Mouse (Mus musculus) heart, embryonic 10.5 days (tissue): ENCODE results near the gene Anks4b. TPM values are rescaled to one million over a fixed set of nuclear protein-coding genes. Genes with fewer than 3 reads are reported as not detected.

Source experiments
- DNase-seq: peaks from one replicate; pipeline ENCODE4 v3.0.0-alpha.2; 2017; ENCODE audit warnings: low spot score
- H3K27ac ChIP-seq: fragments of 300-500 bp; sonication (generic); 2 replicates; pipeline ENCODE4 v1.5.1; 2016; ENCODE audit warnings: mild to moderate bottlenecking
- H3K27me3 ChIP-seq: fragments of 300-500 bp; sonication (generic); 2 replicates; pipeline ENCODE4 v1.6.1; 2016; ENCODE audit warnings: mild to moderate bottlenecking; ENCODE audit not compliant: poor library complexity, insufficient read depth, severe bottlenecking
- H3K36me3 ChIP-seq: fragments of 300-500 bp; sonication (generic); 2 replicates; pipeline ENCODE4 v1.6.1; 2016; ENCODE audit warnings: mild to moderate bottlenecking, moderate library complexity
- H3K4me1 ChIP-seq: fragments of 300-500 bp; sonication (generic); 2 replicates; pipeline ENCODE4 v1.6.1; 2016; ENCODE audit warnings: mild to moderate bottlenecking
- H3K4me3 ChIP-seq: fragments of 300-500 bp; sonication (generic); 2 replicates; pipeline ENCODE4 v1.5.1; 2016; ENCODE audit warnings: mild to moderate bottlenecking, moderate library complexity
- H3K9me3 ChIP-seq: fragments of 300-500 bp; sonication (generic); 2 replicates; pipeline ENCODE4 v1.6.1; 2016; ENCODE audit warnings: mild to moderate bottlenecking, moderate library complexity
- WGBS: fragments of 180-500 bp; shearing (Covaris S2); methylation state at CpG from one replicate; pipeline ENCODE4 v1.1.7; 2016; 5-methylcytosine and 5-hydroxymethylcytosine counted together
- polyA plus RNA-seq: library from polyadenylated mRNA; unstranded; fragments of >200 nt; fragmentation: Nextera tagmentation; extraction: Ambion mirVana; gene quantifications from 2 replicates; pipeline ENCODE4 v1.2.1, GENCODE M21; 2016

Anks4b gene
- polyA plus RNA-seq, 1 experiment from 2014 or later = 0.06 TPM

DNA sequence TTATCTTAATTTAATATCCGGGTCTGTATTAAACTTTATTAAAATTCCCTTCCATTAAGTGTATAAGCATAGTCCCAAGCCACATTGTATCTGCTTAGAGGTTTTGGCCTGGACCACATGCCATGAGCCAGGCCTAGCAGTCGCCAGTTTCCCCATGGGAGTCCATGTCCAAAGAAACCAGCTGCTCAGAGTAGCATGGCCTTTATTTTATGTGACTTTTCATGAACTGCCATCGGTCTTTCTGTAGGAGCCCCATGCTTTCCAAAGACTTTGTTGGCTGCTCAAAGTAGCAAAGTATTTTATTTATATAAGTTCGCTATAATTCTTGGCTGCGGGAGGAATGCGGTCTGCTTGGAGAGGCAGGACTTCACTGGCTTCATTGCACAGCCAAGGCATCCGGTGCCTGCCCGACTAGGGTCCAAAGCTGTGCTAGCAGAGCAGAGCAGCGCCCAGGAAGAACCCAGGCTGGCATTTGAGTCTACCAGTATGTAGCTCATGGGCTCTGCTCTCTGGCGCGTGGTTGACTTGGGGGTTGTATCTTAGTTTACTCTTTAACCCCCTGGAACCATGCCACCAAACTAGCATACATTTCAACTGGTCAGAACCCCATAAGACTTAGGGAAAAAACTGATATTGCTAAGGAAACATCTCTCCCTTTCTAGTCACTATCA lies 9.9 kb upstream of the Anks4b start:
- Histone ChIP-seq H3K9me3 (no peaks in the 10 kb centered on the region), H3K27ac (no peak overlapping the region), H3K36me3 (no peaks in the 10 kb centered on the region), H3K4me1 (no peaks in the 10 kb centered on the region), H3K27me3 (no peaks in the 10 kb centered on the region), H3K4me3 (no peak overlapping the region)
- 89% methylated on average over 11 of the region's 11 CpGs for WGBS
- DNase-seq = no peak

- no peaks in the 10 kb centered on the region for H3K27me3 ChIP-seq
- no peak overlapping the region for H3K4me3 ChIP-seq
- H3K4me1 ChIP-seq = no peaks in the 10 kb centered on the region
- no peaks in the 10 kb centered on the region for H3K9me3 ChIP-seq
- no peak for DNase-seq
- no peak overlapping the region for H3K27ac ChIP-seq
- H3K36me3 ChIP-seq = no peaks in the 10 kb centered on the region
- WGBS = 80% methylated on average over 1 of the region's 1 CpGs
Observed at GRCm38 (mm10) chr7:120172188-120172700, 1.4 kb upstream of the Anks4b start.

DNA sequence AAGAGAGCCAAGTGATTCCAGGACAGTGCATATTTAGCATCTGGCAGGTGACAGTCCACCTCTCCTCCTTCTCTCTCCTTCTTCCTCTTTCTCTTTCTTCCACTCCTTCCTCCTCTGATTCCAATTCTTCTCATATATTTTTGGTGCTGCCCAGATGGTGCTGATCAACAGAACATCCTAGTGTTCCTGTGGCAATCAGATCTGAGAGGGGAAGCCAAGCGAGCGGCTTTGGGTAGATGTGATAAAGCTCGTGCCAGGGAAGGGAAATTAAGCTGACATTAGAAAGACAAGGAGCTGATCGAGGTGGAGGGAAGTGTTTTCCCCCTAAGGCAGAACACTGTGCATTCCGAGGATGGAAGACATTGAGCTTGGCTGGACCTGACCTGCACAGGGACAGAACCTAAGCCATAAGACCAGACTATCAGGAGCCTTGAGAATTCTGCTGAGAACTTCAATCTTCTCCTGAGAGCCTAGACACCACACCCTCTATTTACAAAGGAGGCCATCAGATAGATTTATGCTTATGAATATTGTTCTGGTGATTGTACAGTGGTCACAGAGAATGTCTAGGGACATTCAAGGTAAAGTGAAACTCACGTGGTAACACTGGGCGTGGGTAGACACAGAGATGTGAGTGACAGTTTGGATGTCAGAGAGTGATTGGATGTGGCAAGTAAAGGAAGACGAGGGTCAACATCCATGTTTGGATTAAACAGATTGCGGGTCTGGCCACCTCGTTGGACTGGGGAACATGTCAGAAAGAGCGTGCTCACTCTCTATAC lies 1.3 kb downstream of the Anks4b start:
- Histone ChIP-seq H3K27me3 (no peaks in the 10 kb centered on the region), H3K27ac (no peak overlapping the region), H3K4me1 (no peaks in the 10 kb centered on the region), H3K9me3 (no peaks in the 10 kb centered on the region), H3K4me3 (no peak overlapping the region), H3K36me3 (no peaks in the 10 kb centered on the region)
- no peak for DNase-seq
- 79% methylated on average over 11 of the region's 11 CpGs for WGBS

GRCm38 (mm10) chr7:120177611-120178010 lies 4.0 kb downstream of the Anks4b start:
- Histone ChIP-seq H3K4me3 (no peak overlapping the region), H3K9me3 (no peaks in the 10 kb centered on the region), H3K27ac (no peak overlapping the region), H3K27me3 (no peaks in the 10 kb centered on the region), H3K36me3 (no peaks in the 10 kb centered on the region), H3K4me1 (no peaks in the 10 kb centered on the region)
- 83% methylated on average over 3 of the region's 3 CpGs for WGBS
- no peak for DNase-seq

GRCm38 (mm10) chr7:120178935-120179334 lies 5.3 kb downstream of the Anks4b start:
- no peaks in the 10 kb centered on the region for H3K27me3 ChIP-seq
- no peak for DNase-seq
- H3K4me1 ChIP-seq = no peaks in the 10 kb centered on the region
- H3K36me3 ChIP-seq = no peaks in the 10 kb centered on the region
- no peak overlapping the region for H3K4me3 ChIP-seq
- H3K27ac ChIP-seq = no peak overlapping the region
- H3K9me3 ChIP-seq = no peaks in the 10 kb centered on the region
- 35% methylated on average over 2 of the region's 2 CpGs for WGBS

DNA sequence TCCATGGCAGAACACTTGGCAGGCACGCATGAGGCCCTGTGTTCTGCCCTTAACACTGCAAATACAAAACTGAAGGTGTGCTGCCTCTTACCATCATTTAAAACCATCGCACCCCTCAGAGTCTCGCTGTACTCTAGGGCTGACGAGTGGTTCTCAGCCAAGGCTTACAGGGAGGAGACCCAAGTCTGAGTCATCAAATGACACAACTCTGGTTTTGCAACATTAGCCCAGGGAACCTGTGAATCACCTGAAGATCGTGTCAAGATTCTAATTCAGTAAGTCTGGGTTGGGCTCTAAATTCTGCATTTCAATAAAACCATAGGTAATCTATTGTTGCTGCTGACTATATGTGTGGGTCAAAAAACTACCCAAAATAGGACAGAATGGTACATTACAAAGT lies 6.9 kb downstream of the Anks4b start:
- no peak overlapping the region for H3K27ac ChIP-seq
- no peak overlapping the region for H3K4me3 ChIP-seq
- no peaks in the 10 kb centered on the region for H3K4me1 ChIP-seq
- DNase-seq = no peak
- no peaks in the 10 kb centered on the region for H3K27me3 ChIP-seq
- 75% methylated on average over 5 of the region's 5 CpGs for WGBS
- H3K36me3 ChIP-seq = no peaks in the 10 kb centered on the region
- no peaks in the 10 kb centered on the region for H3K9me3 ChIP-seq

- 91% methylated on average over 4 of the region's 4 CpGs for WGBS
- Histone ChIP-seq H3K27ac (no peak overlapping the region), H3K36me3 (no peaks in the 10 kb centered on the region), H3K9me3 (no peaks in the 10 kb centered on the region), H3K27me3 (no peaks in the 10 kb centered on the region), H3K4me1 (no peaks in the 10 kb centered on the region), H3K4me3 (no peak overlapping the region)
- no peak for DNase-seq
Observed at GRCm38 (mm10) chr7:120181401-120182230, 8.0 kb downstream of the Anks4b start.

- Histone ChIP-seq H3K9me3 (no peaks in the 10 kb centered on the region), H3K36me3 (no peaks in the 10 kb centered on the region), H3K27me3 (no peaks in the 10 kb centered on the region), H3K4me1 (no peaks in the 10 kb centered on the region), H3K27ac (no peak overlapping the region), H3K4me3 (no peak overlapping the region)
- no peak for DNase-seq
Observed at GRCm38 (mm10) chr7:120182891-120183290, 9.2 kb downstream of the Anks4b start.

DNA sequence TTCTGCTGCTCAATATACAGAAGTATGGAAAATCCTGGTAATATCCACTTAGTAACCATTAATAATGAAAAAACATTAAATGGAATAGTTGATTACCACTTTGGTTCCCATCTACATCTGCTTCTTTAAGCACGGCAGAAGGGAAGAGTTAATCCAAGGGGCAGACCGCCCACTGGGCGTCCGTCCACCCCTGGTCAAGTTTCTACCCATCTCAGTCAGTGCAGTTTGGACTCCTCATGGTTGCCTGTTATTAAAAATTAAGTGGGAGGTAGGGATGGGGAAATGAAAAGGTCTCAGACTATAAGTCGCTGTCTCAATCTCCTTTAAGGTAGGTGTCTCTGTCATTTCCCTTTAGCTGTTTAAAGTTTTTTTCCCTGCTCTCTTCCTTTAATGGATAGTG lies 15.3 kb downstream of the Anks4b start:
- Histone ChIP-seq H3K9me3 (no peaks in the 10 kb centered on the region), H3K4me3 (no peak overlapping the region), H3K36me3 (no peaks in the 10 kb centered on the region), H3K4me1 (no peaks in the 10 kb centered on the region), H3K27ac (no peak overlapping the region), H3K27me3 (no peaks in the 10 kb centered on the region)
- WGBS = 89% methylated on average over 5 of the region's 5 CpGs
- DNase-seq = no peak

- H3K4me1 ChIP-seq = no peaks in the 10 kb centered on the region
- WGBS = 70% methylated on average over 8 of the region's 8 CpGs
- H3K27me3 ChIP-seq = no peaks in the 10 kb centered on the region
- H3K27ac ChIP-seq = no peak overlapping the region
- no peaks in the 10 kb centered on the region for H3K9me3 ChIP-seq
- no peak for DNase-seq
- H3K36me3 ChIP-seq = no peaks in the 10 kb centered on the region
- no peak overlapping the region for H3K4me3 ChIP-seq
Observed at GRCm38 (mm10) chr7:120189369-120190149, 15.9 kb downstream of the Anks4b start.

- Histone ChIP-seq H3K4me3 (no peak overlapping the region), H3K4me1 (no peaks in the 10 kb centered on the region), H3K27me3 (no peaks in the 10 kb centered on the region), H3K9me3 (no peaks in the 10 kb centered on the region), H3K36me3 (no peaks in the 10 kb centered on the region), H3K27ac (no peak overlapping the region)
- WGBS = 24% methylated on average over 8 of the region's 8 CpGs
- DNase-seq = no peak
Observed at GRCm38 (mm10) chr7:120190150-120190665, 16.6 kb downstream of the Anks4b start.

DNA sequence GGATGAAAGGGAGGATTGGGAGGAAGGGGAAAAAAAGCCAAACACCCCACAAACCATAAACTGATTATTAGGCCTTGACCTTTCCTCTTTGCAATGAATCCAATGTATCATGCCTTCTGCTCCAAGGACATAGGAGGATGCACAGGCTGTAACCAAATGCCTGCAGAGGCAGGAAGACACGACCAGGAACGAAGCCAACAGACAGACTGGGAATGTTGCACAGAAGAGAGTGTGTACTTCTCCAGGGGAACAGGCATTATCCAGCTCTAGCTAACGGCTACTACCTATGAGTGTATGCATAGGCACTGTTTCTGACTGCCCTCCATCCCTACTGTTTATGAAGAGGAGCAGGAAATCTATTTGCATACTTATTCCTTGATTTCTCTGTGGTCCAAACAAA lies 18.5 kb downstream of the Anks4b start:
- H3K27ac ChIP-seq = no peak overlapping the region
- no peaks in the 10 kb centered on the region for H3K27me3 ChIP-seq

More for the DNA sequence above, 18.5 kb downstream of the Anks4b start:
- Histone ChIP-seq H3K36me3 (no peaks in the 10 kb centered on the region), H3K4me3 (no peak overlapping the region), H3K4me1 (no peaks in the 10 kb centered on the region), H3K9me3 (no peaks in the 10 kb centered on the region)
- no peak for DNase-seq
- WGBS = 62% methylated on average over 3 of the region's 3 CpGs
